Mouse (Mus musculus): ENCODE data around the gene Gm13288.

- TF ChIP-seq CTCF (IDR thresholded peaks at IDR 0.05; ENCODE audit: borderline replicate concordance, insufficient read depth, low read length) (0 out of 2 replicates have a peak, but pooled peaks have one; percentile 7), POLR2A (IDR thresholded peaks at IDR 0.05; ENCODE audit: low read depth, low read length) (peak; percentile 65)
Measured at GRCm38 (mm10) chr4:88763384-88764018, 41.8 kb upstream of the Gm13288 start.
